Mouse (Mus musculus) gastrocnemius, postnatal 36 days (tissue): ENCODE results near the gene 2510009E07Rik. TPM values are rescaled to one million over a fixed set of nuclear protein-coding genes. Genes with fewer than 3 reads are reported as not detected.

ENCODE experiments used
- DNase-seq, 2 experiments: peaks; one replicate each; pipeline ENCODE4 v3.0.0; 2022
- intact Hi-C: fragments of 180-260 bp; cut with DNase I; formaldehyde crosslinking; loops from one replicate; pipeline ENCODE4 v1.15.1; 2025
- total RNA-seq, 2 experiments: library from RNA; stranded (reverse); gene quantifications; 2 replicates each; pipeline ENCODE4 v1.2.3; 2021

Gene 2510009E07Rik
- total RNA-seq, 2 experiments from 2014 or later, result 21.3 to 21.6 TPM

- intact Hi-C loops, result loop anchor here (5.0 kb wide), 1 partner anchor 50 kb away; the partner anchor contains the start of gene 2510009E07Rik
- DNase-seq, result no peak
These were observed 52.5 kb downstream of the 2510009E07Rik start for GRCm38 (mm10) chr16:21641944-21642343.

- DNase-seq, result no peak
- intact Hi-C loops, result loop anchor here (5.0 kb wide), 1 partner anchor 51 kb away; the partner anchor contains the start of gene 2510009E07Rik
These were observed 53.5 kb downstream of the 2510009E07Rik start for GRCm38 (mm10) chr16:21640766-21641499.

GRCm38 (mm10) chr16:21637201-21637819, 57.2 kb downstream of the 2510009E07Rik start:
- no peak for DNase-seq

DNA sequence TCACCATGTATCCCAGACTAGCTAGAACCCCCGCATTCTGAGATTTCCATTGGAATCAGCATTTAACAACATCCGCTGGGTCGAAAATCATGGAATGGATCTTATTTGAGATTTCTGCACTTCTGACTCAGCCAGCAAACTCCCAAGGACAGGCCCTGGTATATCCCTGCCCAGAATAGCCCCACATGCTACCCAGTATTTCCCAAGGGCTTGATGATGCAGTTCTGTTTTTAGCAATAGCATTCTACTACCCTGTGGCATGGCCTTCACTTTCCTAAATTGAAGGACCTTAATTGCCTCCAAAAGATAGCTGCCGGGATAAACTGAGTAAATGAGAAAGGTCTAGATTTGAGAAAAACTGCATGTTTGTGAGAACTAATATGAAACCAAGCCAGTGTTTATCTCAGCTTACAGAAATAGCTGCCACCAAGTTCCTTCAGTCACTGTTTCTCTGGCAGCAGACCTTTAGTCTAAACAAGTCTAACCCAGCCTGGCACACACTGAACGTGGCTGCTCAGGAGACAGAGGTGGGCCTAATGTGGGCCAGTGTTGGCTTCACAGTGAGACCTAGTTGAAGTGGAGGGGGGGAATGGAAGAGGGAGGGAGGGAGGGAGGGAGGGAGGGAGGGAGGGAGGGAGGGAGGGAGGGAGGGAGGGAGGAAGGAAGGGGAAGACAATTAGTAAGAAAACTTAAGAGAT, 58.2 kb downstream of the 2510009E07Rik start:
- no peak for DNase-seq
- intact Hi-C loops, result no loop called here

More at GRCm38 (mm10) chr16:21637201-21637819, 57.2 kb downstream of the 2510009E07Rik start:
- intact Hi-C loops, result no loop called here

- DNase-seq, result no peak
- intact Hi-C loops, result no loop called here
These were observed 60.0 kb downstream of the 2510009E07Rik start for GRCm38 (mm10) chr16:21634460-21634859.

DNA sequence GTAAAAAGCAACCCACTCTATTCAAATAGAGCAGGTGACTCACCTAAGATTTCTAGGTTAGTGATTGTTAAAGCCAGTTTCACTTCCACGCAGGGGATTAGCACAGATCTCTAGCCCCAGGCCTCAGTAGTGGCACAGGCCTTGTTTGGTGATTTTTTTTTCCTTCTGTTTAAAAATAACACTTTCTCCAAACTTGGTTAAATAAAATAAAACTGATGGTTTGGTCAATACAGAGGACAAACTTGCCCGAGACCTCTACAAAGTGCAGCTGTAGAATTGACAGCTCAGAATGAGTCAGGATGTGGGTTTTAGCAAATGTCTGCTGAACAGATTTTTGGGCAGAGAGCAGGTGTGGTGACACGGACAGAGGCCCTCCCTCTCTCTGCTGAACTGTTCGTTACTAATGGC, 62.6 kb downstream of the 2510009E07Rik start:
- DNase-seq, result no peak
- intact Hi-C loops, result no loop called here

GRCm38 (mm10) chr16:21630614-21631013, 63.9 kb downstream of the 2510009E07Rik start:
- intact Hi-C loops, result no loop called here
- no peak for DNase-seq

DNA sequence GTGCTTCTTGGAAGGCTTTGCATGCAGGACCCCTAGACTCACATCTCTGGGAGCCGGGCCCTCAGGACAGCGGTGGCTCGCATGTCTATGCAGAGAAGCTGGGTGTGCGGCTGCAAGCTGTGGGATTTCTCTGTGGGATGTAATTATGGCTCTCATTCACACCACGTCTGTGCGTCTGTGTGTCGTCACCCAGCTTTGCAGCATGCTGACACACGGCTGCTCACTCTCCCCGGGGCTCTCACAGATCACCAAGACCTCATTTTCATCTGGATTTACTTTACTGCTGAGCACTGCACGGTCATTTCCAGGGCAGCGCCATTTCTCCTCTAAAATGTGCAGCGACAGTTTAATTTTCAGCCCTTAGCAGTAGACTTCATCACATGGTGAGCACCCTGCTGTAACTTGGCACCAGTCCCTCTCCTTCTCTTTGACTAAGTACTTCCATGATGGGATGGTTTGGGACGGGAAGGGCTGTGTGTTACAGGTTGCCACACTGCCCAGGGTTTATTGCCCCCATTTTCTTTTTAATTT, 66.3 kb downstream of the 2510009E07Rik start:
- DNase-seq, result no peak
- intact Hi-C loops, result no loop called here

DNA sequence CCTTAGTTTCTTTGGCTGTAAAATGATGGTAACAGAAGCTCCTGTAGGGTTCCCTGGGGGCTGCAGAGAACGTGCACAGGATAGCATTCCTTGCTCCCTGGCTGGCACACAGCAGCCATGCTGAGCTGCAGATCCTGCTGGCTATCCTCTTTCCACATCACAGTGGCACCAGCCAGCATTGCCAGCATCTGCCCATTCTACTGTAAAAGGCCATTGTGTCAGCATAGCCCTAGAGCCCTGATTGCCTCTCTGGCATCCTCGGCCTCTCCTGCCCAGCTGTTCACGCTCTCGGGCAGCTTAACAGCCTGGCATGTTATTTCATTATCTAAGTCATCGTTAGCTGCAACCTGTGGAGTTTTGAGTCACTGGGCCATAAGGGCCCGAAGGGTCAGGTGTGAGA, 67.2 kb downstream of the 2510009E07Rik start:
- no peak for DNase-seq
- intact Hi-C loops, result no loop called here

- no peak for DNase-seq
- intact Hi-C loops, result no loop called here
These were observed 68.5 kb downstream of the 2510009E07Rik start for GRCm38 (mm10) chr16:21625784-21626634.

GRCm38 (mm10) chr16:21620630-21621029, 73.8 kb downstream of the 2510009E07Rik start:
- no peak for DNase-seq
- intact Hi-C loops, result no loop called here

GRCm38 (mm10) chr16:21615802-21616201, 78.7 kb downstream of the 2510009E07Rik start:
- intact Hi-C loops, result loop anchor here (2.0 kb wide), 1 partner anchor 113 kb away; no protein-coding TSS in a partner anchor
- DNase-seq, result no peak

GRCm38 (mm10) chr16:21610473-21610872, 84.0 kb downstream of the 2510009E07Rik start:
- intact Hi-C loops, result no loop called here
- DNase-seq, result no peak

DNA sequence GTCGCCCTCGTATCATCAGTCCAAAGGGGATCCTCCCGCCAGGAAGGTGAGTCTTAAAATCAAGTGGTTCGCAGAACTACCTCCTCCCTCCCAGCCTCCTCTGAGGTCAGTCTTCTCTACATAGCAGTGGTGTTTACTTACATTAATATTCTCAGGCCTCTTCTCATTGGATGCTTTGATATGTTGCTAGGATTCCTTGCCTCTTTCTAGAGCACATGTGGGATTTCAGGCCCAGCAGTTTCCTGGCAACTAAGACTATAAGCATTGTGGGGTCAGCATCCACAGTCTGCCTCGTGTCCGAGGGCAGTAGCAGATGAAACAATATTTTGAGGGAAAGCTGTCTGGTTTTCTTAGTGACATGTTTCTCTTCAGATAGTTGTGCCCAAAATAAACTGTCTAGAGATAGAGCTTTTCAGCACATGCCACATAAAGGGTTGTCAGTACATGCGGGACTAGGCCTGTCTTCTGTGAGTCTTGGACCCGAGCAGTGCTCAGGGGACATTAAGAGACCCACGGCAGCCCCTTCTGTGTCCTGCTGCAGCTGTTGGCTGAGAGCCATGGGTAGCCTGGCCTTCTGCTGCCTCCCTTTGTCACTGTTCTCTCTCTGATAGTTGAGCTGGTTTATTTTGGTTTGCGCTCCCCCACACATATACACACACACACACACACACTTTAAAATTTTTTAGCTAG, 86.1 kb downstream of the 2510009E07Rik start:
- intact Hi-C loops, result no loop called here

GRCm38 (mm10) chr16:21607651-21608040, 86.8 kb downstream of the 2510009E07Rik start:
- DNase-seq, result no peak
- intact Hi-C loops, result no loop called here

More for the DNA sequence above, 86.1 kb downstream of the 2510009E07Rik start:
- DNase-seq, result no peak

GRCm38 (mm10) chr16:21607021-21607650, 87.3 kb downstream of the 2510009E07Rik start:
- DNase-seq, result no peak
- intact Hi-C loops, result no loop called here

DNA sequence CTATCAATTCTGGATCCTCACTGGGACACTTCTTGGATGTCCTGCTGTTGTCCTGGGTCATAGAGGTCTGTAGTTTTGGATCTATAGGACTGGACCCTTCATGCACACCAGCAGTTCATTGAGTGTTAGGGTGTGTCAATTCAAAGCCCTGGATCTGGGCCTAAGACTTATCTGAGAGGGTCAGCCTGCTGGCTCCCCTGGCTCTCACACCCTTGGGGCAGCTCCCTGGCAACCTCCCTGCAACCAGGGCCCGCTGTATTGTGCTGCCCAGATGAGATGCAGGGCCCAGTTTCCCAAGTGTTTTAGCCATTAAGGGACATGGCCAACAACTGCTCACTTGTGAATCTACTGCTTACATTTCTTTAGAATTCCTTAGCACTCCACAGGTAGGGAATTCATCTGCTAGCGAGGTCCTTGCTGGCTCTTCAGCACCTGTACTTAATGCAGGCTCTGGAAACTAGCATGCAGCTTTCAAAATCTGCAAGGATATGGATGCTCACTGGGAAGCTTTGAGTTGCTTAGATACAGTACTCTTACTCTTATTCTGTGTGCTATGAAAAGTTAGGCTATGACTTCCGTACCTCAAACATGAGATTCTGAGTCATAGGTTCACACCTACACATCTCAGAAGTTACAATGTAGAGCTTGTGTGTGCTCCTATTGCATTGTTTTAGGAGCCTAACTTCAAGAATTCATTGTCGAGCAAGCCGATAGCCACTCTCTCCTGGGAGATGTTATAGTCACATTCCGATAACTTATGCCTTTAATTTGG, 88.0 kb downstream of the 2510009E07Rik start:
- no peak for DNase-seq
- intact Hi-C loops, result no loop called here

DNA sequence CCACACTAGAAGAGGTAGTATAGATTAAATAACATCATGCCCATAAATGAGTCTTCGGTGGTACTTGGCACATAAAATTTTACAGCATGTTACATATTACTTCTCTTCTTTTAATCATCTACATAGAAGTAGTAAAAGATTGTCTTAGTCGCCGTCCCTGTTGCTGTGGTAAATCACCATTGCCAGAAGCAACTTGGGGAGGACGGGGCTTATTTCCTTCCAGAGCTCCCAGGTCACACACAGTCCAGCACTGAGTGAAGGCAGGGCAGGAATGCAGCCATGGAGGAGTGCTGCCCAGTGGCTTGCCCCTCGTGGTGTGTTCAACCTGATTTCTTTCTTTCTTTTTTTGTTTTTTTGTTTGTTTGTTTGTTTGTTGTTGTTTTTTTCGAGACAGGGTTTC, 90.1 kb downstream of the 2510009E07Rik start:
- intact Hi-C loops, result no loop called here
- DNase-seq, result no peak
